Mouse (Mus musculus): Measurements from ENCODE around the gene Smug1. TPM values are rescaled to one million over a fixed set of nuclear protein-coding genes. Genes with fewer than 3 reads are reported as not detected.

Gene Smug1
- 15.1 and 18.5 TPM in 2 replicates for polyA plus RNA-seq (2012; rRNA removed)

DNA sequence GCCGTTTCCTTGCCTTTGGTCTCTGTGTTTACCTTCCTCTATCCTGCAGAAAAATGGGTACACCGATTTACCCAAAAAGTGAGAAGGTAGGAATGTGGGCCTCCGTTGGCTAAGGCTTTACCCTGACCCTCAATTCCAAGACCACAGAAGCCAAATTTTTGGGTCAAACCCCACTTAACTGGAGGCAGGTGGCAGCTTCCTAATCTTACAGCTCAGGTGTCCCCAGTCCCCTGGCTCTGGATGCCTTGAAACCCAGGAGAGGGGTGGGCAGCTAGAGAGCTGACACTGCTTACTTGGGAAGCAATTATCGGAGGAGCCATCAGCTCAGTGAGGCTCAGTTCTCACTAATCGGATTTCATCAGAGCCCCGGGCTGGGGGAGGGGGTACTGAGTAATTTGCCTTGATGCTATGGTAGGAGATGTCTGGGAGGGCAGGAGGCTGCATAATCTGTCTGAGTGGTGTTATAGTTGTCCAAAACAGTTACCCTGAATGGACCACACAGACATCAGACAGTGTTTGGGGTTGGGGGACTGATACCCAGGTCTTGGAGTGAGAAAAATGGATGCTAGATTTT lies at the start of gene Smug1:
Gene Smug1 (minus strand): TSS at position 51 of the 574 bp plus-strand sequence.
- DNase-seq (ENCODE audit: low spot score): no peak

DNA sequence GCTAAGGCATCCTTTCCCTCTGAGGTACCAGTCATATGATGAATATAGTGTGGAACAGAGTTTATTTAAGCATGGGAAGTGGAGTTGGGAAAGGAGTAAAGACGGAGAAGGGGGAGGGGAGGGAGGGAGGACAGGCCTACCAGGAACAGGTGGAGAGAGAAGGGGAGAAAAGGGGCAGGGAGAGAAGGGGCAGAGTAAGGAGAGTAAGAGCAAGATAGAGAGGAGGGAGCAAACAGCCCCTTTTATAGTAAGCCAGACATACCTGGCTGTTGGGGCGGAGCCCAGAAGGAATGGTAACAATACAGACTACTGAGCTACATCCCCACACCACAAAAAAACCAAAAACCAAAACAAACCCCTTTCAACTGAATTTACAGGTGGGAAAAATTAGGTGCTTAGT lies 49.2 kb upstream of the Smug1 start:
- DNase-seq (ENCODE audit: low spot score): no peak

DNA sequence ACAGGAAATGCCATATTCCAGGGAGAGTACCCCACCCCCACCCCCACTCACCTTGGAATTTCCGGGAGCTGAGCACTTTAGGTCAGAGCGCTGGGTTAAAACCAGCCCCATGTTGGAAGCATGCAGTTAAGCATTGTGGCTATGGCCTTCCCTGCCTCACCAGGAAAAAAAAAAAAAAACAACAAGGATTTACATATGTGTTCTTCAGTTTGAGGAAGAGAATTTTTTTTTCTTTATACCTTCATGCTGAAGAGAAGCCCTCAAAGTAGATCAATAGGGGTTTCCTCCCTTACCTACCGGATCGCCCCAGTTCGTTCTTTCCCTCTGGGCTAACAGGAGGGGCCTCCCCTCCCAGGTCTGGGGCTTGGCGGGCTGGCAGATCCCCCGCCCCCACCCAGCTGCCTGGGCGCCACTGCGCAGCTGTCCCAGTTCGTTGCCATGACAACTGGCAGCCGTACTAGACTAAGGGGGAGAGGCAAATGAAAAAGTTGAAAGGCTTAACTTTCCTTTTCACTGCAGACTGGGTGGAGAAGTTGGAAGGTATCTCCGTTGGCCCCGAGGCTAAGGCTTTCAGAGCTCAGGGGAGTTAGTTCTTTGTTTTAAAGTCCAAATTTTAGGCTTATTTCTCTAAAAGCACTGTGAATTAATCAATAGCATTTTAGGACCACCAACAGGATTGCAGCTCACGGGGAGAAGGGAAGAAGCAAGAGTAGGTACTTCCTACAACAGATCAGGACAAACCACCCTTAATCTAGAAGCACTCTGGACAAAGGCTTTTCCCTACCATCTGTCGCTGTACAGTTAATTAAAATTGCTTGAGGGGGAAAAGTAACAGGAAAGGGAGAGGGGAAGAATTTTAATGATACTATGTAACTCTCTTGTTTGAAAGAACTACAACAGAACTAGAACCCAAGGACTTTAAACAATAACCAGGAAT lies 48.3 kb upstream of the Smug1 start:
- peak; percentile 58 for DNase-seq (ENCODE audit: low spot score)

DNA sequence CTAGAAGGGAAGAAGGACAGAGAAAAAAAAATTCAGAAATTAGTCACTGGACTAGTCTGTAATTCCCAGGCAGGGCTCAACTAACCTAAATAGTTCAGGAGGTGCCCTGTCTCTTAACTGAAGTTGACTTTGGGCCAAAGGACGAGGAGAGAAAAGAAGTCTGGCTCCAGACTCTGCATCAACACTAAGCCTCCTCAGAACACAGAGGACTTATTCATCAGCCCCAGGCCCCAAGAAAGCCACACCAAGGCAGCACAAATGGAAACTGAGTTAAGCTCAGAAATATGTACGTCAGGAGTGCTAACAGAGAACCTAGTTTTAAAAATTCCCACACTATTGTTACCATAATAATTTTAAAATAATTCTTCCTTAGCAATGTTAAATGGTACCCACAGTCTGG lies 47.3 kb upstream of the Smug1 start:
- DNase-seq (ENCODE audit: low spot score): no peak

DNA sequence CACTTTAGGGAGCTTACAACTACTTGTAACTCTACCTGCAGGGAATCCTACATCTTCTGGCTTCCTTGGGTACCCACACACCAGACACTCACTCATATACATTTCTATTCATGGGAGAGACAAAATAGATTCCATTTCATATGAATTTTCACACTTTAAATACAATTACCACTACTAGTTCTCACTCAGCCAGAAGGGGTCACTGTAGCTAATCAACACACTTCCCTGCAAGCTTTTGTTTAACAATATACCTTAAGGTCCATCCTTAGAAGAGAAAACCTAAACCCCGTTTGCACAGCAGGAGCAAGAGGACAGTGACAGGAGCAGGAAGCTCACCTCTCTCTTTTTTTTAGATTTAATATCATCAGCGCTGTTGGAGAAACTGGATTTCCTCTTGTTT lies 38.3 kb upstream of the Smug1 start:
- no peak for DNase-seq (ENCODE audit: low spot score)

DNA sequence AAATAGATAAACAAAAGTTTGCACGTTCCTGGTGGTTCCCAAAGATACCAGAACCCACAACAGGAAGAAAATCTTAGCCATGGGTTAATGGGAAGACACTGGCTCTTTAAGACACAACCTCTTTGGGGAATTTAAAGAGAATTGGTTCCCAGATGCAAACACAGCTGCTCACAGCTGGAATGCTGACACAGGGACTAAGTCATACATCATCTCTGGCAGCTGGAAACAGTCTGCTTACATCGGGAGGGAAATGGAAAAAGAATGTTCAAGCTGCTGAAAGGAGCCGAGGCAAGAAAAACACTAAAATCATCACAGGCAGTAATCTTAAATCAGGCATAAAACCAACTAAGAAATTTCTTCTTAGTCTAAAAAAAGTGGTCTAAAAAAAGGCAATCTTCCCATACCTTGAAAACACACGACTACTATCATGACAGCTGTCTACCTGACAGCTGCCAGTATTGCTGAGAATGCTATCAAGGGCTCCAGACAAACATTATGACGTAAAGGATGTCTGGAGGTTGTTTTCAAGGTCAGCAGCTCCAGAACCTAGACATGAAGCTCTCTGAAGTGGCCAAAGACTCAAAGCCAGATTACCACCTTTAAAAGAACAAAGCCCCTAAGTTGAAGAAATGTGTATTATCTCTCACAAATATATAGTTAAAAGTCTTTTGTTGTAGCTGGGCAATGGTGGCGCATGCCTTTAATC lies 35.3 kb upstream of the Smug1 start:
- no peak for DNase-seq (ENCODE audit: low spot score)

DNA sequence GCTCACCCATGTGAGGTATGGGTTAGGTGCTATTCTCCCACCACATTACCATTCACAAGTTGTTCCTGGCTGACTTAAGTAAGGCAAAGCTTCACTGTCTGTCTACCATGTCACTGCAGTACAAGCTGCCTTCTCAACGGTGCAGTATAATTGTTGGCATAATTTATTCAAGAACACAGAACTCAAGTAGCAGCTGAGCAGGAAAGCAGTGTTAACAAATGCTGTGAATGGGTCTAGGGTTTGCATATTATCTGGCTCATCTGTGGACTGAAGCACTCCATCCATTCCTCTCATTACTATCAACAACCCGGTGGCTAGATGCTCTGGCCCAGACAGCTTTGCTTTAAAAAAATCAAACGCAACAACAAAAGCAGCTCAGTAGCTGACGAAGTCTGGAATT lies 30.9 kb upstream of the Smug1 start:
- DNase-seq (ENCODE audit: low spot score): no peak

DNA sequence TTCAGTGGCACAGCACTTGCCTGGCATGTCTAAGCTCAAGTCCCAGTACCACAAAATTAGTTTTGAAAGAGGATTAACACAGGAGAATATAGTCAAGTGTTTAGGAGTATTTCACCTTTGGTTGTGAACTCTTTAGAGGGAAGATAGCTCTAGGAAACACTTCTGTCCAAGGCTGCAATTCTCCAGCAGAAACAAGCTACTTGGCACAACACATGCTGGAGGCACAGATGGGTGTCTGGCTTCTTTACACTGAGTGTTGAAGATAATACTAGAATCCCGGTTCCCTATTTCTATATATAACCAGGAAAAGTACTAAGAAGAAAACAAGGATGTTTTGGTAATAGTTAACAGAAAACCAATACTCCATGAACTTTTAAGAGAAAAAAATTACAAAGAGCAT lies 29.9 kb upstream of the Smug1 start:
- no peak for DNase-seq (ENCODE audit: low spot score)

DNA sequence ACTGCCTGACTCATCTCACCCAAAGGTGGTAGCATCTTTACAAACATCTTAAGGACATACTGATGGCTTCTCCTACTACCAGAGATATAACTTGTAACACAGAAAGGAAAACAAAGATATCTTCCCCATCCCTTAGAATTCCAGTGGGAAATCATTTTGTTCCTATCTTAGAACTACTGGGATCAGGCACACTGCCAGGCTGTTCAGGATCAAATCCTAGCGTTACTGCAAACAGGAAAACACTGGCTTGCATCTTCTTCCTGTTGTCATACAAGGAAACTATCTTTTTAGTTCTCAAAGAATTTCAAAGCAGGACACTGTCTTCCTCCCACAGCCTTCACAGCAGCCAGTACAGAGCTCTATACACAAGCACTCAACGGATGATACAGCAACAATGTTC lies 26.7 kb upstream of the Smug1 start:
- no peak for DNase-seq (ENCODE audit: low spot score)

DNA sequence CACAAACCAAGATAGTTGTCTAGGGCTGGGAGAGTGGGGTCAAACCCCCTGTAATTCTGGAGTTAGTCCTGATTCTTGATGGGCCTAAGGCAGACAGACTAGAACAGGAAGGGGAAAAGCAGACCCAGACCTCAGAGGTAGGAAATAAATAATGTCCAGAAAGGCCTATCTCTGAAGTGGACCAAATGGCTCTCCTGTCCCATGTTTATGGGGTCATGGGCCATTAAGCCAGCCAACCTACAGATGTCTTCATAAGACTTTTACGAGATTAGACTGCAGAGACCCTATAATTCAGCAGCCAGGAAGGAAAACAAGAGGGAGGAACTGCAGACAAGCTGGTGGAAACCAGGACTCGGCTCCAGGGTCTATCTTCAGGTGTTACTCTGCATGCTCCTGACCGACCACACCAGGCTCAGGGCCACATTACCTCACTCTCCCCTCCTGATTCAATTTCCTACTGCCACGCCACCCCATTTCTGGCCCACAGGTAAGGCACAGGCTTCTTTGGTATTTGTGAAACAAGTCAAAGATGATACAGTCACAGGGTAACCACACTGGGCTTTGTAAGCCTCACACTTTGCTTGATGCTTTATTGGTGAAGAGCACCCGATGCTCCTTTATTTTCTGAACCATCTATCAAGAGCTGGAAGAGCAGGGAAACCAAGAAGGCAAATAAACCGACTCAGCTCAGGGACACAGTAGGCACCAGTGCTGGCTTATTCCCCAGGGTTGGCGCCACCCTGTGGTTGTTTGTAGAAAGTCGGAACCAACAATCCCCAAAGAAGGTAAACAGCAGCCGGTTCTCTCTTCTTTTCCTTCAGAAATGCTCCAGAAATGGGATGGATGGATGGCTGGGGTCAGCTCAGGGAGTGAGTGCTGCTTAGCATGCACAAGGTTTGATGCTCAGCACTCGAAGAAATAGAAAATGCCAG lies 23.9 kb upstream of the Smug1 start:
- no peak for DNase-seq (ENCODE audit: low spot score)

DNA sequence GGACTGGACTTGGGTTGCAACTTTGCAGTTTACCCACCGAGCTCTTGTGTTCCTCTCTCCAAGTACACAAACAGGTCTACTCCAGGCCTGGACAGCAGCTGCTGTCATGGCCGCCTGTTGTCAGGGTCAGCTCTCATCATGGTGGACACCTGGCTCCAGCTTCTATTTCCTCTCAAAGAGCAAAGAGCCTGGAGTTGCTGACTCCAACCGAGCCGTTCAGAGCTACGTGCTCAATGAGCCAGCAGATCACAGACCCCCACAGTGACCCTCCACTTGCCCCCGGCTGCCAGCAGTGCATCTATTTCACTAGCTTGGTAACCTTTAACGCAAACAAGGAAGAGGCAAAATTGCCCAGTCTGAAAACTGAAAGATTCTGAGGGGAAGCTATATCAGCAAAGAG lies 23.2 kb upstream of the Smug1 start:
- DNase-seq (ENCODE audit: low spot score): no peak

DNA sequence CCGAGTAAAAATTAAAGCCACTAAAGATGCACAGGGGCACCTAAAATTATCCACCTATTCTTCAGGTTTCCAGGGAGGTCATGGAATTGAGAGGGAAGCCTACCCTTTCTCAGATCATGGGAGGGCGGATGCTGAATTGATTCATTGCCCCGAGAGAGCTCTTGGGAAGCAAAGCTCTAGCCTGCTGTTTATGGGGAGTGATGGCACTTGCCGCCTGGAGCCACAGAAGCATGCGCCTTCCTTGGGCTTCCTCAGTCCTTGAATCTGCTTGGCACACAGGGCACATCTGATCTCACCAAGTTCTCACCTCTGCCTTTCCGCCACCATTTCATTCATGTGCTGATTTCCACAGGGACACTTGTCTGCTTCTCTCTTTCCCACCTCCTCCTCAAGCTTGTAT lies 20.9 kb upstream of the Smug1 start:
- DNase-seq (ENCODE audit: low spot score): no peak

DNA sequence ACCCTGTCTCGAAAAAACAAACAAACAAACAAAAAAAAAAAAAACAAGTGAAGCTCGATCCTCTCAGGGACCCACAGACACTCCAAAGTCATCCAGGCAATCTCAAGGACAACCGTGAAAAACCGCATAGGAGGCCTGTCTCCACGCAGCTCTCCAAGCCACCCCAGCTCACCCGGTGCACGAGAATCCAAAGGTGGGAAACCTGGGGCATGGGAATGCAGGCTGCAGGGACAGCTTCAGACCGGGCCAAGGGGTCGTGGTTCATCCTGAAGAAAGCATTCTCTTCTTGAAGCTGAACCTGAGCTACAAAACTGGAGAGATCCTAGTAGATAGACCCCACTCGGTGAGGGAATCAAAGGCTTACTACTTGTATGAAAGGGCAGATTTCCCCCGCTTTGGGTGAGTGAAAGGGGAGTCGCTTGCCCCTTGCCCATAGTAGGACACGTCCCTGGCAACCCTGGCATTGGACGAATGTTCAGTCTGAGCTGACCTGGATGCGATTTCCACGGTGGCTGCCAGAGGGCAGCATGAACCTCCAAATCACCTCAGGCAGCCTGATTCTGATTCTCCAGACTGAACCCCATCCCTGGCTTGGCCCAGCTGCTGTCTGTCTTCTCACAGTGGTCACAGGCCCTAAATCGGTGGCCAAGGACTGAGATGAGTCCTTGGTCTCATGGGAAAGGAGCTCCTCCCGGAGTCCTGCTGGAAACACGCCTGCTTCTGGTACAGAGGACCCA lies 18.7 kb upstream of the Smug1 start:
- DNase-seq (ENCODE audit: low spot score): no peak

DNA sequence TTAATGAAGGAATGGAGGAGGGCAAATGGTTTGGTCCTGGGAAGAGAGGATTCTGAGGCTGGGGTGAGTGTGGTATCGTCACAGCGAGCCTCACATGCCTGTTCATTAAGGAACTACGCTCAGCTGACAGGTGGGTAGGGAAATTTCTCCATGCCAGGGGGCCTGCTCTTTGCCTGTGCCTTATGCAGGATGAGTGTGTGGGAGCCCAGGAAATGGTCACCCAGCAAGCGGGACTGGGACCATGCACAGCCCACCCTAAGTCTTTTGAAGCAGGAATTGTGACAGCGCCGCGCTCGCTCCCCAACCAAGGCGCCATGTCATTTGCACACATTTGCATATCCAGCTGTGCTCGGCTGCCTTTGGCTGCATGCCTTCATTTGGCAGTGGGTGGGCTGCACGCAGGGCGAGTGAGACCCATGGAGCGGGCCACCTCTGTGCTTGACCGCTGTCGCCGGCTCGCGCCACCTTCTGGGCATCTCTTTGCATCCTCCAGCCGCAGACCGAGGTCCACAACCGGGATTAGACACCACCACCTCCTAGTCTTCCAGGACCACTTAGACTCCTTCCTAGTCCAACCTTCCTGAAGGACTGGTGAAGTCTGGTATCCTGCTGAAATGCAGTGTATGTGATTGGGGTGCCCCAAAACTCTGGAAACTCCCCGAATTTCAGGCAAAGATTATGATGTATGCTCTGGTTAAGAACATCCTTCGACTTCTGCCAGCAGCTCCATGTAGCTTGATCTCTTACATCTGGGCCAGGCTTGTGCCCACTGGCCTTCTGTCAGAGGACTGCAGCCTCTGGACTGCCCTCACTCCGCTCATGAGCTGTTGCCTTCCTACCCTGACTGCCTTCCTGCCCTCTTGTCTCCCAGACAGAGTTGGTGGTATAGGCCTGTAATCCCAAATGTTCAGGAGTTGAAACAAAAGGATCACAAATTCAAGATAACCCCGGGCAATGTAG lies 17.0 kb upstream of the Smug1 start:
- DNase-seq (ENCODE audit: low spot score): no peak

DNA sequence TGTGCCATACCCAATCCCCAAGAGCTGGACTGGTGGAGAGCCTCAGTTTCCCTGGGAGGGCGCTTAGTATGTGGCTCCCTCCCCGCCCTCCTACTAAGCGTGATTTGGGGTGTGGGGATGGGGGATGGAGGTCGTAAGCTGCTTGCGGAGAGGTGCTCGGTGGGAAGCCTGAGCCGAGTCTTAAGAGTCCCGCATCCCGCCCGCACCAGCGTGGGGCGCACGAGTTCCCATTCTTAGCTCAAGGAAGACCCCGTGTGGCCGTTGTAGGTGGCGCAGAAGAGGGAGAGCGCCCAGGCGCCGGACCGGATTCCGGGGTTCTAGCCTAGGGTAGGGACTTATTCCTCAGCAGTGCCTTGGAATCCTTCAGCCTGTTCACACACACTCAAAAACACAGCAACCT lies 16.2 kb upstream of the Smug1 start:
- no peak for DNase-seq (ENCODE audit: low spot score)

DNA sequence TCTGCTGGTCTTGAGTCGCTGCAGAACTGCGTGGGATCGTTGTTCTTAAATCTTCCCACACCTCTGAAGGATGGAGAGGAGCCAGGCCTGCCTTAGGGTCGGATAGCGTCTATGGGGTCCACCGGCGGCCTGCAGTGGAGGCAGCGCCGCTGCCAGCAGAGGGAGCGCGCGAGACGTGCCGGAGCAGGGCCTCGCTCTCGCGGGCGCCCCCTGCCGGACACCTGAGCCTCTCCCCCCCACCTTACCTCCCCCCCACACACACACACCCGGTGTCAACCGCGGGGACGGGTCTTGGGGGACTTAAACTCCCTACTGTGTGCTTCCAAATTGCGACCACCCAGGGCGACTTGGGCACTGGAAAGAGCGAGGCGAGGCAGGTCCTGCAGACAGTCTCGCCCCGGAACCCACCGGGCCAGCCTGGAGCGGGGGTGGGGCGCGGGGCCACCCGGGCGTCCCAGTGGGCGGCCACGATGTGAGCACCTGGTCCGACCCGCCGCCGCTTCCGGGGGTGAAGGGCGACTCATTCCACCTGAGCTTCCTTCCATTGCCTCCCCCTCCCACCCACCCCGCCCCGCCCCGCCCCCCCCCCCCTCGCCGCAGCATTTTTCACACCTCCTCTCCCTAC lies 15.4 kb upstream of the Smug1 start:
- peak; percentile 77 for DNase-seq (ENCODE audit: low spot score)

DNA sequence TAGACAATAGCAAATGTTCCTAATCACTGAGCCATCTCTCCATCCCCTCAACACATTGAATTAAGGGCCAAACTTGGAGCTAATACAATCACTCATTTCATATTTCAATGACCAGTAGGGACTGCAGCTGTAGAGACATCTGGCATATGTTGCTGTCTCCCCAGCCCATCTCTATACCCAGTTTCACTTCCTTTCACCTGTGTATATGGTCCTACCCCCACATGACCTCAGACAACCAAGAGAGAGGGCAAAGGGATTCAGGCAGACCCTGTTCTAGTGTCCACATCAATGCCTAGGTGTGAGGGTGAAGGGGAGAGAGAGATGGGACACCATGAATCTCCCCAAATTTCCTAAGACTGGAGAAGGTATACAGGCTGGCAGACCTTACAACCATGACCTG lies 13.5 kb upstream of the Smug1 start:
- no peak for DNase-seq (ENCODE audit: low spot score)

DNA sequence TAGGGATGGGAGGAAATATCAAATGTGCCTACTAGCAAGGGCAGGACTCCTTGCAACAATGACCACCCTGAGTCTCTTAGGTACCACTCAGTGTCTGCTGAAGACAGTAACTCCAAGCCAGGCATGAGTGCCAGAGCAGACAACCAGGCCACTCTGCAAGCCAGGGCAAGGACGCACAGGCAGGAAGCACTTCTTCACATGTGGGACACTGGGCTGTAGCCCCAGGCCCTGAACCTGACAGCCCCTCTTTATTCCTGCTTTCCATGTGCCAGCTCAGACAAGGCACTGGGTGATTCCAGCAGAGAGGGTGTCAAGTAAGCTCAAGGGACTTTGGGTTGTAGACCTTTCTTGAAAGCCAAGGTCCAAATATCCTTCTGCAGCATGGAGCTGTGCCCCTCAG lies 11.9 kb upstream of the Smug1 start:
- no peak for DNase-seq (ENCODE audit: low spot score)

DNA sequence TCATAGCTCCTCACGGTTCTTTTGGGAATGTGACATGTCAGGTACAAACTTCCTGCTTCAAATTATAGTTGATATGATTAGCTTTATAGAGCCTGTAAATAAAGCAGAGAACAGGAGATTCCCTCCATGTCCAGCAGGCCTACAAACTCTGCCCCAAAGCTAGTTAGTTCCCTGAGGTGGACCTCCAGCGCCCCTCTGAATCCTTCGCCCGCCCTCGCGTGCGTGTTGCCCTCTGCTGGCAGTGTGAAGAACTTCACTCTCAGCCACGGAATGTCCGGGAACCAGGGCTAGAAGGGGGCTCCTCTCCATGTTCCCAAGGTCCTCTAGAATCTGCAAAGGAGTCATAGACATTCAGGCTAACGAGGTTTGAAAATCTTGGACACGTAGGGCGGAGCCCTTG lies 11.2 kb upstream of the Smug1 start:
- DNase-seq (ENCODE audit: low spot score): no peak
